Mouse (Mus musculus): Measurements from ENCODE around the gene Tle4.

Tle4 gene

GRCm38 (mm10) chr19:14595390-14595997, 2.4 kb downstream of the Tle4 start:
- in situ Hi-C loops (cut with MboI; ENCODE audit: low pct_unique_long_range_greater_than_20kb in 1 of 2, low sequenced_read_pairs in 2 of 2, unreplicated experiment in 1 of 2) = loop anchor here in 1 of 2 experiments (10.0 to 25.0 kb wide), 2 partner anchors 89 to 442 kb away; no protein-coding TSS in a partner anchor

GRCm38 (mm10) chr19:14594537-14594936, 3.3 kb downstream of the Tle4 start:
- in situ Hi-C loops (cut with MboI; ENCODE audit: low pct_unique_long_range_greater_than_20kb in 1 of 2, low sequenced_read_pairs in 2 of 2, unreplicated experiment in 1 of 2) = loop anchor here in 1 of 2 experiments (10.0 to 25.0 kb wide), 2 partner anchors 90 to 443 kb away; no protein-coding TSS in a partner anchor

DNA sequence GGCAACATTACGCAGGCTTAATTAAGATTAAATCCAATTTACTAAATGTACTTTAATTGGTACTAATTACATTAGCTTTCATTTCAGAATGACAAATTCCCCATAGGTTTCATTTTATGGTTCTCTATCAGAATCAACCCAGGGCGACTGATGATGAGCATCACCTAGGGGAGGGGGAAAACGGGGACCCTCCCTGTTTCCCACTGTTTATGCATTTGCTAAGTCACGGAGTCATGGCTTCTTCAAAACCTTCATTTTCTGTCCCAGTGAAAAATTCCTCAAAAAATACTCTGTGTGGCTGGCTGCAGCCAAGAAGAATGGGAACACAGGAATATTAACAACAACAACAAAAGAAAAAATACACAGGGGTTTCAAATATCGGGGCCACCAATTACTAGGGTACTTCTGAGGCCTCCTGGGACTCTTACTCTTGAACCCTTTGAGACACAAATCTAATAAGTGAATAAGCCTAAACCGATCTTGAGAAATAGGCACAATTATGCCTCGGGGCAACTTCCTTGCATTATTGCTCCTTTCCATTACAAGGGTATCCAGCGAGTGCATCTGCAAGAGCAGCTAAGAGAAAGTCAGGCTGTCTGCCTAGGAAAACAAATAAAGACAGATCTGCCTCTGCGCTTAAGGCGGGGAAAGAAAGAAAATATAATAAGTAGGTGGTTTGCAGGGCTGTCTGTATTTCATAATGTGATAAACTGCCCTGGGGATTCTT, 5.9 kb downstream of the Tle4 start:
- in situ Hi-C loops (cut with MboI; ENCODE audit: low pct_unique_long_range_greater_than_20kb in 1 of 2, low sequenced_read_pairs in 2 of 2, unreplicated experiment in 1 of 2) = loop anchor here in 1 of 2 experiments (10.0 to 25.0 kb wide), 2 partner anchors 93 to 445 kb away; no protein-coding TSS in a partner anchor

DNA sequence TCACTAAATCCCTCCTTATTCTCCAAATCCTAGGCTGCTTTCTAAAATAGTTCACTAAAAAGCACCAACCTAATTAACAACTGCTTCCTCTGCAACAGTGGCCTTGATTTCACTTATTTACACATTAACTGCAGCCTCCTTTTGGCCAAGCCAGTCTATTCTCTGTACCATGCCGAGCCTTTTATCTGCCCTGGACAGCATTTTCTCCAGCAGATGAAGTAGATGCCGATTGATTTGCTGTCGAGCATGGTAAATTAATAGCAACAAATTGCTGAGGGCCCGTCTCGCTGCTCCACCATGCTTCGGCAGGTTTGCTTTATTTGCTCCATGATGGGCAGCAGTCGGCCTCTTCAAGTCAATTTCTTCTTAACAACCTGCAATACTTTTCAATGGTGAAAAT, 7.7 kb downstream of the Tle4 start:
- in situ Hi-C loops (cut with MboI; ENCODE audit: low pct_unique_long_range_greater_than_20kb in 1 of 2, low sequenced_read_pairs in 2 of 2, unreplicated experiment in 1 of 2) = loop anchor here in 1 of 2 experiments (10.0 to 25.0 kb wide), 2 partner anchors 95 to 447 kb away; no protein-coding TSS in a partner anchor

DNA sequence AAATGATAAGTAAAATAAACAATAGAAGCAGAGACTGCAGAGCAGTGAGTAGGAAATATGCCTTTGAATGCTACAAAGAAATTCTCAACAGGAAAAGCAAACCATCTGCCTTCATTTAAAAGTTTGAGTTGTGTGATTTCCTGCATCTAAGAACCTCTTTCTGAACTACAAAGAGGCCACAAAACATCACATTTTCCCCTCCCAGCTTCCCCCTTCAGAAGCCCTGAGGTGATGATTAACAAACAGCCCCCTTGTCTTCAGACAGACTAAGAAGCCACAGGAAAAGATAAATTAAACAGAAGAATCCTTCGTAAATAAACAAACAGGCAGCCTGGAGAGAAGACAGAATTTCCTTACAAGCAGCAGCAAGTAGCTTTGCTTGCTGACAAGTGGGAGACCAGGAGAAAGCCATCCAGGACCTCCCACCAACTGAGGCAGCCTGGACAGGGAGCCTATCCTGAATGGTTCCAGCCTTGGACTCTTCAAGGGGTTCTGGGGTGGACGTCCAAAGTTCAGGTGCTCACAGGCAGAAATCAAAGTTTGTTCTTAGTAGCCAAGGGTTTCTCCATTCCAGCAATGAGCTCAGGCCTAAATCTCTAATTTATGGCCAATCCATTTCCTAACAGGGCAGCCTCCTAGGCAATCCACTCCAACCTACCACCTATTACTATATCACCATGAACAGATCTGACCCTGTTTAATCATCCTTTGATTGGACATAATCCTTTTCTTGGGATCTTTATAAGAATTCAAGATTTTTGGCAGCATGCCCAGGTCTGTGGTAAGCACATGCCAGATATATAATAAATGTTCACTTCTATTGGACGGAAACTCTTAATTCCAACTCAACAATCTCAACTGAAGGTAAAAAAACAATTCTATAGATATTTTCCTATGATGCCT, 9.4 kb downstream of the Tle4 start:
- in situ Hi-C loops (cut with MboI; ENCODE audit: low pct_unique_long_range_greater_than_20kb in 1 of 2, low sequenced_read_pairs in 2 of 2, unreplicated experiment in 1 of 2) = loop anchor here in 1 of 2 experiments (25.0 kb wide), 1 partner anchor 449 kb away; no protein-coding TSS in a partner anchor

GRCm38 (mm10) chr19:14586171-14586570, 11.7 kb downstream of the Tle4 start:
- in situ Hi-C loops (cut with MboI; ENCODE audit: low pct_unique_long_range_greater_than_20kb in 1 of 2, low sequenced_read_pairs in 2 of 2, unreplicated experiment in 1 of 2) = loop anchor here in 1 of 2 experiments (25.0 kb wide), 1 partner anchor 451 kb away; no protein-coding TSS in a partner anchor

DNA sequence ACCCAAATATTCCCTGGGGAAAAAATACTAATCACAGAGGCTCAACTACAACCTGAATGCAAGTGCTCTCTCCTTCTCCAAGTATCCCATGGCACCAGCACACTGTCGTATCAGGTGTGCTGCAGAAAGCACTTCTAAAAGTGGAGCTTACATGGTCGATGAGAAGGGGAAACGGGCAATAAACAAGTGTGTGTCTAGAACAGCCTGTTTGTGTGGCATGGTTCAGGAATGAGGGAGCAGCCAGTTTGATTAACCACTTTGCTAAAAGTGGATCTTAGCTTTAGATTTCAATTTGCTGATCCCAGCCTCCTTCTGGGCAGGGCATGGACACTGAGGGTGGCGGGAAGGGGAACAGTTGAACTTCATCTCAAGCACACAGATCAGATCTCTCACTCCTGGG, 12.1 kb downstream of the Tle4 start:
- in situ Hi-C loops (cut with MboI; ENCODE audit: low pct_unique_long_range_greater_than_20kb in 1 of 2, low sequenced_read_pairs in 2 of 2, unreplicated experiment in 1 of 2) = loop anchor here in 1 of 2 experiments (25.0 kb wide), 1 partner anchor 452 kb away; no protein-coding TSS in a partner anchor

DNA sequence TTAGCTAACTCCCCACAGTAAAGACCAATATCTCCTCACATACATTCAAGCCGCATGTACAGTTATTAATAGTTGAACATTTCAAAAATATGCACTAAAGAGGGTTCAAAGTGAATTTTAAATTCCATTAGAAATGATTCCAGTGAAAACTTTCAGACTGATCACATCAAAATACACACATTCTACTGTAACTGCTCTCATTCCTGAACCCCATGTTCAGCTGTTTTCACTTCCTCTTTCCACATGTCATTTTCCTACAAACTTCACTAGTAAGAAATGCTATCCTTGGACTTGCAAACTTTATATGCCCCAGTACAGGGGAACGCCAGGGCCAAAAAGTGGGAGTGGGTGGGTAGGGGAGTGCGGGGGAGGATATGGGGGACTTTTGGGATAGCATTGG, 12.6 kb downstream of the Tle4 start:
- in situ Hi-C loops (cut with MboI; ENCODE audit: low pct_unique_long_range_greater_than_20kb in 1 of 2, low sequenced_read_pairs in 2 of 2, unreplicated experiment in 1 of 2) = loop anchor here in 1 of 2 experiments (25.0 kb wide), 1 partner anchor 452 kb away; no protein-coding TSS in a partner anchor

DNA sequence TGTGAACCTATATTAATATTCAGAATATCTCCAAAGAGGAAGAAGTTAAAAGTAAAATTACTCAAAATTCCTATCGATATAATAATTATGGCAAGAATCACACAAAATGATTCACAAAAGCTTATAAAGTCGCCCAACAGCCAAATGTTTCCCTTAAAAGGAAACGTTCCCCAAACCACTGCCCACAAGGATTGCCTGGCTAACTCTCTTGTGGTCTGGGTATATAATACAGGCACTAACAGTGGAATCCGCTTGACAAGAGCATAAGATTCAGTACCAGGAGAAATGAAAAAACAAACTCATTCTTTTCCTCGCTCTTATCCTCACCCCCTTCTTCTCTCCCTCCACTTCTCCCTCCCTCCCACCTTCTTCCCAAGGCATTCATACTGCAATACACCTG, 19.2 kb downstream of the Tle4 start:
- in situ Hi-C loops (cut with MboI; ENCODE audit: low pct_unique_long_range_greater_than_20kb in 1 of 2, low sequenced_read_pairs in 2 of 2, unreplicated experiment in 1 of 2) = loop anchor here in 1 of 2 experiments (25.0 kb wide), 1 partner anchor 459 kb away; no protein-coding TSS in a partner anchor

DNA sequence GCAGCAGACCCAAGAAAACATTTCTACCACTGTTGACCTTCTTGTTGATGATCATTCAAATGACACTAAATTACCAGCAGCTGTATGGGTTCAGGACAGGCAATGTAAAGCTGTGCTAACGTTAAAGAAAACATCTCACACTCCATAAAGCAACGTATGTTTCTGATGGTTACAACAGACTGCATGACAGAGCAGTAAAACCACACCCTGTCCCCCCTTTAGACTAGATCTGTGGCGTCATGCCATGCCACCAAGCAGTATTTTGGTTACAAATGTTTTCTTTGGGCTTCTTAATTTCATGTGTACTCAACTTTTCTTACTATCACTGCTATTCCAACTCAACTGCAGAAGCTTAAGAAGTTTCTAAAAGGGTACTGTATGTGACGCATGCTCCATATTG, 19.8 kb downstream of the Tle4 start:
- in situ Hi-C loops (cut with MboI; ENCODE audit: low pct_unique_long_range_greater_than_20kb in 1 of 2, low sequenced_read_pairs in 2 of 2, unreplicated experiment in 1 of 2) = loop anchor here in 1 of 2 experiments (25.0 kb wide), 1 partner anchor 459 kb away; no protein-coding TSS in a partner anchor

GRCm38 (mm10) chr19:14576311-14576710, 21.5 kb downstream of the Tle4 start:
- in situ Hi-C loops (cut with MboI; ENCODE audit: low pct_unique_long_range_greater_than_20kb in 1 of 2, low sequenced_read_pairs in 2 of 2, unreplicated experiment in 1 of 2) = loop anchor here in 1 of 2 experiments (25.0 kb wide), 1 partner anchor 461 kb away; no protein-coding TSS in a partner anchor

DNA sequence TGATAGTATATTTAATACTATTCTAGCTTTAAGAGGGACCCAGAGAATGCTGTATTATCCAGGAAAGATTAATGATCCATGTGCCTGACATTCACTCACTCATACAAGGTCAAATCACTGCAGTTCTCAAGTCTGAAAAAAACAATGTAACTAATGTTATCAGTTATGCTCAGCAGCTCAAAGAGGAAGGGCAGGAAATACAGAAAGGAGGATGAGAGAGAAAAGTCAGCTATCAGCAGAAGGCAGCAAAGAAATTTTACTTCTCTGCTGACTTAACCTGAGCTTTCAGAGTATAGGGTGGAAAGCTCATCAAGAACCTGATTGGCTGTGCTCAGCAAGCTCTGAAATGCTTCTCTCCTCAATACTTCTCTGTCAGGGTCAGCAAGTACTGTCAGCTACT, 29.0 kb downstream of the Tle4 start:
- in situ Hi-C loops (cut with MboI; ENCODE audit: low pct_unique_long_range_greater_than_20kb in 1 of 2, low sequenced_read_pairs in 2 of 2, unreplicated experiment in 1 of 2) = no loop called here

DNA sequence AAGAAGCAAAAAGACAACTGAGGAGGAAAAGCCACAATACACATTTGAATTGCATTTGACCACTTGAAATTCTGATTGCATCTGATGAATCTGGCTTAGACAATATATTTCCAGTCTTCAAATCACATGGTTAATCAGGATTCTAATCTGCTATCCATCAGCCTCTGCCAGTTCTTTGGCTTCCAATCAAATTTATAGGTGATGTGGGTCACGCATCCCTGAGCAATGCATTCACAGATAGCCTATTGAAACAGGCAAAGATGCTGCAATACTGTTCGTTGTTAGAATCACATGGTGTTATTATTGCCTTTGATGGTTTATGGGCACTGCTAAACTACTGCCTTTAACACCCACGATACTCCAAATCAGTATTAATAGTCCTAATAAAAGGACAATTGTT, 30.8 kb downstream of the Tle4 start:
- in situ Hi-C loops (cut with MboI; ENCODE audit: low pct_unique_long_range_greater_than_20kb in 1 of 2, low sequenced_read_pairs in 2 of 2, unreplicated experiment in 1 of 2) = no loop called here

DNA sequence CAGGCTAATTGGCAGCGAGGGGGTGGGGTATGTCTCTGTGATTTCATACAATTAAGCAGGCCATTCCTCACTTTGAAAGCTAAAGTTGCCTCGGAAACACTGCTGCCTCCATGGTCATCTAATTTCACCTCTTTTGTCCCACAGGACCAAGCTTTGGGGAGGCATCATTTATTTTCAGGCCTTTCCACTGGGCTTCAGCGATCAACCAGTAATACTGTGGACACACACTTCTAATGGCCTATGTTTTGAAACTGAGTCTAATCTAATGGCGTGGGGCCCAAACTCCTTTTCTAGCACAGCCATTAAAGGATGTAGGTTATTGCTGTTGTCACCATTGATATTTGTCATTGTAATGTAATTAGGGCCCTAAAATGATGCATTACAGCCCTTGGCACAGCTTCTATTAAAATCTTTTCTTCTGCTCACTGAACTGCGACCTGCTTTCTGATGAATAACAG, 31.3 kb downstream of the Tle4 start:
- in situ Hi-C loops (cut with MboI; ENCODE audit: low pct_unique_long_range_greater_than_20kb in 1 of 2, low sequenced_read_pairs in 2 of 2, unreplicated experiment in 1 of 2) = no loop called here

- in situ Hi-C loops (cut with MboI; ENCODE audit: low pct_unique_long_range_greater_than_20kb in 1 of 2, low sequenced_read_pairs in 2 of 2, unreplicated experiment in 1 of 2) = no loop called here
Measured at GRCm38 (mm10) chr19:14565424-14566069, 32.3 kb downstream of the Tle4 start.

DNA sequence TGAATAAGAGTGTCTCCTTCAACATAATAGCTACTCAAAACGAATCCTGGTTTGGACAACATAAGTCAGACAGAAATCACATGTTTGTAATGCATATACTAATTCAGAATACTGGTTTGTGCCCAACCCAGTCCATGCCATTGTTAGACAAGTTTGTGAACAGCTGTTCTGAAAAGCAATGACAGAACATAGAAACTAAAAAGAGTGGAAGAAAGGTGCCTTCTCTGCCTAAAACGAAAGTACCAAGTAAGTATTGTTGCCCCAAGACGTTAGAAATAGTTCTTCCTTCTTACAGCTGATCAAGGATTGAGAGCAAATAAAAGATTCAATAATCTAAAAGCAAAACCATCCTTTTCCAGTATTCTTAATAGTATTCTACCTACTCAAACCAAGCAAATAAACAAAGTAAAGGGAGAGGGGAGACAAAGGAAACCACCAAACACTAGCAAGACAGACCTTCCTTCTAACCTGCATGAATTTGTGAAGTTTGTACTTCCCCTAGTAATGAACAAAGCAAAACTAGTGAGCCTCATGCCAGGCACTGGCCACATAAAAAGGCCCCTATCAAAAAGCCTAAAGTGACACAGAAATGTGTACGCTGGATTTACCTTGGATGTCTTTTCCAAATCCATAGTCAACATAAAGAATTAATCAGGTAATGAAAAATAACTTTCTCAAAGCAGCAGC, 34.4 kb downstream of the Tle4 start:
- in situ Hi-C loops (cut with MboI; ENCODE audit: low pct_unique_long_range_greater_than_20kb in 1 of 2, low sequenced_read_pairs in 2 of 2, unreplicated experiment in 1 of 2) = no loop called here

- in situ Hi-C loops (cut with MboI; ENCODE audit: low pct_unique_long_range_greater_than_20kb in 1 of 2, low sequenced_read_pairs in 2 of 2, unreplicated experiment in 1 of 2) = no loop called here
Measured at GRCm38 (mm10) chr19:14547871-14548270, 50.0 kb downstream of the Tle4 start.
